Mouse (Mus musculus): Measurements from ENCODE around the gene Fam240a. TPM values are rescaled to one million over a fixed set of nuclear protein-coding genes. Genes with fewer than 3 reads are reported as not detected.

The Fam240a gene
- total and polyA plus RNA-seq, 2 experiments from 2014 or later = 0.58 TPM; not detected in 1

- H3K36me3 ChIP-seq (ENCODE audit: insufficient read depth) = no peaks in the 10 kb centered on the region
- no peaks in the 10 kb centered on the region for H3K4me1 ChIP-seq (ENCODE audit: insufficient read depth)
- 52% methylated on average over 5 of the region's 5 CpGs for WGBS
- no peaks in the 10 kb centered on the region for H3K27me3 ChIP-seq (ENCODE audit: insufficient read depth, low read length)
- no peak overlapping the region for H3K4me3 ChIP-seq (ENCODE audit: low read depth, low read length)
- no peak for TF ChIP-seq CTCF (IDR thresholded peaks at IDR 0.05; ENCODE audit: low read depth)
- no peaks in the 10 kb centered on the region for H3K9me3 ChIP-seq (ENCODE audit: low read length)
- DNase-seq (no peak), ATAC-seq (no peak)
- H3K9ac ChIP-seq = no peak overlapping the region
- no peak overlapping the region for H3K27ac ChIP-seq (ENCODE audit: low read depth, low read length)
- H3K4me2 ChIP-seq (ENCODE audit: low read depth) = no peak overlapping the region
Measured at GRCm38 (mm10) chr9:110895507-110895906, 21.2 kb downstream of the Fam240a start.

- H3K27me3 ChIP-seq (ENCODE audit: insufficient read depth, low read length) = no peaks in the 10 kb centered on the region
- no peak overlapping the region for H3K27ac ChIP-seq (ENCODE audit: low read depth, low read length)
- H3K4me1 ChIP-seq (ENCODE audit: insufficient read depth) = no peaks in the 10 kb centered on the region
- no peaks in the 10 kb centered on the region for H3K36me3 ChIP-seq (ENCODE audit: insufficient read depth)
- no peaks in the 10 kb centered on the region for H3K9me3 ChIP-seq (ENCODE audit: low read length)
- H3K4me2 ChIP-seq (ENCODE audit: low read depth) = no peak overlapping the region
- DNase-seq = no peak
- no peak overlapping the region for H3K9ac ChIP-seq
- ATAC-seq = no peak
- 66% methylated on average over 10 of the region's 10 CpGs for WGBS
- no peak overlapping the region for H3K4me3 ChIP-seq (ENCODE audit: low read depth, low read length)
- TF ChIP-seq CTCF (IDR thresholded peaks at IDR 0.05; ENCODE audit: low read depth) = no peak
Measured at GRCm38 (mm10) chr9:110893429-110893828, 23.2 kb downstream of the Fam240a start.

GRCm38 (mm10) chr9:110892552-110892951 lies 24.1 kb downstream of the Fam240a start:
- no peak overlapping the region for H3K27ac ChIP-seq (ENCODE audit: low read depth, low read length)
- DNase-seq (no peak), ATAC-seq (no peak)
- H3K9ac ChIP-seq = no peak overlapping the region
- H3K4me2 ChIP-seq (ENCODE audit: low read depth) = no peak overlapping the region
- H3K36me3 ChIP-seq (ENCODE audit: insufficient read depth) = no peaks in the 10 kb centered on the region
- H3K27me3 ChIP-seq (ENCODE audit: insufficient read depth, low read length) = no peaks in the 10 kb centered on the region
- no peaks in the 10 kb centered on the region for H3K9me3 ChIP-seq (ENCODE audit: low read length)
- no peak for TF ChIP-seq CTCF (IDR thresholded peaks at IDR 0.05; ENCODE audit: low read depth)
- no peak overlapping the region for H3K4me3 ChIP-seq (ENCODE audit: low read depth, low read length)
- no peaks in the 10 kb centered on the region for H3K4me1 ChIP-seq (ENCODE audit: insufficient read depth)
- 79% methylated on average over 3 of the region's 3 CpGs for WGBS

- Histone ChIP-seq H3K36me3 (ENCODE audit: insufficient read depth) (no peaks in the 10 kb centered on the region), H3K9me3 (ENCODE audit: low read length) (no peaks in the 10 kb centered on the region), H3K27me3 (ENCODE audit: insufficient read depth, low read length) (no peaks in the 10 kb centered on the region), H3K9ac (no peak overlapping the region), H3K27ac (ENCODE audit: low read depth, low read length) (no peak overlapping the region), H3K4me1 (ENCODE audit: insufficient read depth) (no peaks in the 10 kb centered on the region), H3K4me3 (ENCODE audit: low read depth, low read length) (no peak overlapping the region), H3K4me2 (ENCODE audit: low read depth) (no peak overlapping the region)
- no peak for ATAC-seq
- WGBS = 86% methylated on average over 12 of the region's 12 CpGs
- no peak for DNase-seq
- no peak for TF ChIP-seq CTCF (IDR thresholded peaks at IDR 0.05; ENCODE audit: low read depth)
Measured at GRCm38 (mm10) chr9:110891077-110891828, 25.4 kb downstream of the Fam240a start.

GRCm38 (mm10) chr9:110890026-110890783 lies 26.5 kb downstream of the Fam240a start:
- no peak overlapping the region for H3K4me3 ChIP-seq (ENCODE audit: low read depth, low read length)
- no peaks in the 10 kb centered on the region for H3K27me3 ChIP-seq (ENCODE audit: insufficient read depth, low read length)
- DNase-seq (no peak), ATAC-seq (no peak)
- no peak overlapping the region for H3K4me2 ChIP-seq (ENCODE audit: low read depth)
- no peak overlapping the region for H3K27ac ChIP-seq (ENCODE audit: low read depth, low read length)
- no peaks in the 10 kb centered on the region for H3K4me1 ChIP-seq (ENCODE audit: insufficient read depth)
- WGBS = 14% methylated on average over 21 of the region's 21 CpGs
- peak; percentile 42 for TF ChIP-seq CTCF (IDR thresholded peaks at IDR 0.05; ENCODE audit: low read depth)
- H3K9ac ChIP-seq = no peak overlapping the region
- no peaks in the 10 kb centered on the region for H3K36me3 ChIP-seq (ENCODE audit: insufficient read depth)
- no peaks in the 10 kb centered on the region for H3K9me3 ChIP-seq (ENCODE audit: low read length)

GRCm38 (mm10) chr9:110888935-110889334 lies 27.7 kb downstream of the Fam240a start:
- no peak overlapping the region for H3K4me2 ChIP-seq (ENCODE audit: low read depth)
- no peak overlapping the region for H3K9ac ChIP-seq
- H3K36me3 ChIP-seq (ENCODE audit: insufficient read depth) = no peaks in the 10 kb centered on the region
- no peak for TF ChIP-seq CTCF (IDR thresholded peaks at IDR 0.05; ENCODE audit: low read depth)
- WGBS = 91% methylated on average over 14 of the region's 14 CpGs
- no peaks in the 10 kb centered on the region for H3K4me1 ChIP-seq (ENCODE audit: insufficient read depth)
- DNase-seq (no peak), ATAC-seq (no peak)
- no peaks in the 10 kb centered on the region for H3K9me3 ChIP-seq (ENCODE audit: low read length)
- H3K27ac ChIP-seq (ENCODE audit: low read depth, low read length) = no peak overlapping the region
- H3K27me3 ChIP-seq (ENCODE audit: insufficient read depth, low read length) = no peaks in the 10 kb centered on the region
- no peak overlapping the region for H3K4me3 ChIP-seq (ENCODE audit: low read depth, low read length)

Measured in forebrain, postnatal 0 days (tissue).